Mouse (Mus musculus) thymus, adult 2 months (tissue): ENCODE measurements at regions not wholly inside any gene's neighbourhood (a gene's known extent, or its start where the extent isn't known, plus 50 kb on each side); places are given as distances from the start of the nearest gene placed in this dataset.

Source experiments
- CTCF ChIP-seq: fragments of 200-500 bp; IDR thresholded peaks from 2 replicates; pipeline ENCODE4 v1.5.1; 2012; ENCODE audit warnings: mild to moderate bottlenecking, control low read depth, low read length, moderate library complexity, borderline replicate concordance; ENCODE audit not compliant: control insufficient read depth, poor library complexity, insufficient read depth; ENCODE audit errors: extremely low read depth
- POLR2A ChIP-seq: fragments of 200-500 bp; IDR thresholded peaks from 2 replicates; pipeline ENCODE4 v1.6.1; 2012; ENCODE audit warnings: mild to moderate bottlenecking, low read length, control low read depth, moderate library complexity; ENCODE audit not compliant: control insufficient read depth, poor library complexity, insufficient read depth; ENCODE audit errors: extremely low read depth

DNA sequence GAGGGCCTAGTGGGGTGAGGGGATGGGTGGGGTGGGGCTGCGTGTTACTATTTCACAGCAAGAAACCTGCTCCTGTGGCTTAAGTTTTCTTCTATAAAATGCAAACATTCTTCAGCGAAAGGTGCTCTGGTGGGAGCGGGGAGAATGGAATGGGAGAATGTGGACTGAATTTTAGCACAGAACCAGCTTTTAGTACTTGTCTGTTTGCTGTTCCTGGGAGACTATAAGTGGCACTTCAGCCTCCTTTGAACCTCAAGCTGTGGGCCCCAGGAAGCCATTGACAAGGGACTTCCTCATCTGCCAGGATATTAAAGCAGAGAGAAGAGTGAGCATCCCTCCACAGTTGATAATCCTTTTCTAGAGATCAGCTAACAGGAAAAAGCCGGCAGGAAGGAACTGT, 580.2 kb downstream of the Zfp706 start:
- no peak for TF ChIP-seq POLR2A
- TF ChIP-seq CTCF = no peak
